Mouse (Mus musculus) MEL (cell line): Measurements from ENCODE around the gene Shq1. TPM values are rescaled to one million over a fixed set of nuclear protein-coding genes. Genes with fewer than 3 reads are reported as not detected.
A peak's percentile ranks its signal among the peaks of the same experiment; 100 is the strongest.

Experiments used
- DNase-seq: peaks from one replicate; pipeline ENCODE4 v3.0.0; 2011; ENCODE audit warnings: low read depth, low spot score
- H3K27ac ChIP-seq: 2 replicates; pipeline ENCODE4 v1.5.1; 2012; ENCODE audit warnings: low read depth, mild to moderate bottlenecking, control low read depth, low read length, moderate library complexity; ENCODE audit not compliant: control insufficient read depth
- H3K27me3 ChIP-seq, 2 experiments: fragments of 150-350 bp in 1 of 2; sonication (generic) in 1 of 2; 2 replicates each; pipeline ENCODE4 v1.6.1; 2012; ENCODE audit warnings: low read length in 2 of 2, mild to moderate bottlenecking in 2 of 2, improper control_type of control experiment in 1 of 2, moderate library complexity in 1 of 2; ENCODE audit not compliant: insufficient read depth in 2 of 2, control insufficient read depth in 1 of 2
- H3K36me3 ChIP-seq, 2 experiments: 2 replicates each; pipeline ENCODE4 v1.6.1; 2012 to 2014; ENCODE audit warnings: low read length in 2 of 2, improper control_type of control experiment in 1 of 2, inconsistent platforms in 1 of 2, mild to moderate bottlenecking in 1 of 2; ENCODE audit not compliant: insufficient read depth in 2 of 2, control insufficient read depth in 1 of 2
- H3K4me1 ChIP-seq, 2 experiments: fragments of 150-350 bp in 1 of 2; sonication (generic) in 1 of 2; 2 replicates each; pipeline ENCODE4 v1.6.1; 2012; ENCODE audit warnings: low read length in 2 of 2, improper control_type of control experiment in 1 of 2, mild to moderate bottlenecking in 1 of 2; ENCODE audit not compliant: insufficient read depth in 2 of 2, control insufficient read depth in 1 of 2
- H3K4me3 ChIP-seq, 2 experiments: fragments of 150-350 bp in 1 of 2; sonication (generic) in 1 of 2; 2 replicates each; pipeline ENCODE4 v1.5.1; 2012; ENCODE audit warnings: low read depth in 2 of 2, low read length in 2 of 2, mild to moderate bottlenecking in 2 of 2, moderate library complexity in 2 of 2, control low read depth in 1 of 2, improper control_type of control experiment in 1 of 2; ENCODE audit not compliant: control insufficient read depth in 1 of 2, insufficient read depth in 1 of 2
- H3K79me2 ChIP-seq: 2 replicates; pipeline ENCODE4 v1.6.1; 2012; ENCODE audit warnings: mild to moderate bottlenecking, low read length, moderate library complexity; ENCODE audit not compliant: control insufficient read depth, poor library complexity, insufficient read depth
- H3K9ac ChIP-seq: 2 replicates; pipeline ENCODE4 v1.6.1; 2012; ENCODE audit warnings: low read depth, mild to moderate bottlenecking, control low read depth, low read length, moderate library complexity; ENCODE audit not compliant: control insufficient read depth, poor library complexity, severe bottlenecking
- H3K9me3 ChIP-seq: fragments of 150-350 bp; sonication (generic); replicated peaks from 2 replicates; pipeline ENCODE4 v1.6.1; 2012; ENCODE audit warnings: mild to moderate bottlenecking, low read length, improper control_type of control experiment, moderate library complexity; ENCODE audit not compliant: insufficient read depth
- BHLHE40 ChIP-seq: IDR thresholded peaks from 2 replicates; pipeline ENCODE4 v1.6.1; 2012; ENCODE audit warnings: low read depth, mild to moderate bottlenecking, inconsistent platforms, low read length, improper control_type of control experiment, borderline replicate concordance
- CHD2 ChIP-seq: IDR thresholded peaks from 2 replicates; pipeline ENCODE4 v1.6.1; 2011; ENCODE audit warnings: low read length, improper control_type of control experiment
- CTCF ChIP-seq, 3 experiments: IDR thresholded peaks in 2 of 3; conservative IDR thresholded peaks in 1 of 3; 2 replicates each; pipeline ENCODE4 v1.5.1; 2011 to 2012; ENCODE audit warnings: low read length in 3 of 3, low read depth in 2 of 3, mild to moderate bottlenecking in 2 of 3, improper control_type of control experiment in 1 of 3, inconsistent platforms in 1 of 3, mixed read lengths in 1 of 3, moderate library complexity in 1 of 3; ENCODE audit not compliant: control insufficient read depth in 1 of 3, insufficient read depth in 1 of 3, poor library complexity in 1 of 3, severe bottlenecking in 1 of 3
- E2F4 ChIP-seq: IDR thresholded peaks from 2 replicates; pipeline ENCODE4 v1.6.1; 2011; ENCODE audit warnings: low read depth, low read length, improper control_type of control experiment, borderline replicate concordance
- ELF1 ChIP-seq: IDR thresholded peaks from 2 replicates; pipeline ENCODE4 v1.6.1; 2014; ENCODE audit warnings: low read depth, mild to moderate bottlenecking, inconsistent platforms, low read length, improper control_type of control experiment, moderate library complexity
- GABPA ChIP-seq: IDR thresholded peaks from 2 replicates; pipeline ENCODE4 v1.6.1; 2012; ENCODE audit warnings: low read depth, mild to moderate bottlenecking, inconsistent platforms, low read length, improper control_type of control experiment, moderate library complexity
- HCFC1 ChIP-seq: IDR thresholded peaks from 2 replicates; pipeline ENCODE4 v1.6.1; 2012; ENCODE audit warnings: low read depth, mild to moderate bottlenecking, inconsistent platforms, low read length, improper control_type of control experiment, moderate library complexity
- JUND ChIP-seq: IDR thresholded peaks from 2 replicates; pipeline ENCODE4 v1.6.1; 2011; ENCODE audit warnings: low read depth, mild to moderate bottlenecking, improper control_type of control experiment, low read length
- KAT2A ChIP-seq: conservative IDR thresholded peaks from 2 replicates; pipeline ENCODE4 v1.6.1; 2012; ENCODE audit warnings: low read depth, low read length, improper control_type of control experiment, inconsistent platforms
- MAFK ChIP-seq: IDR thresholded peaks from 2 replicates; pipeline ENCODE4 v1.6.1; 2011; ENCODE audit warnings: low read depth, mild to moderate bottlenecking, low read length, improper control_type of control experiment, borderline replicate concordance
- MAX ChIP-seq: IDR thresholded peaks from 2 replicates; pipeline ENCODE4 v1.6.1; 2011; ENCODE audit warnings: low read length, improper control_type of control experiment
- MAZ ChIP-seq: IDR thresholded peaks from 2 replicates; pipeline ENCODE4 v1.6.1; 2012; ENCODE audit warnings: low read depth, mild to moderate bottlenecking, inconsistent platforms, low read length, improper control_type of control experiment
- MEF2A ChIP-seq: IDR thresholded peaks from 2 replicates; pipeline ENCODE4 v1.6.1; 2014; ENCODE audit warnings: low read depth, mild to moderate bottlenecking, inconsistent platforms, low read length, improper control_type of control experiment; ENCODE audit not compliant: poor library complexity, insufficient replicate concordance, severe bottlenecking; ENCODE audit errors: extremely low read depth
- MYC ChIP-seq: IDR thresholded peaks from 2 replicates; pipeline ENCODE4 v1.6.1; 2011; ENCODE audit warnings: low read depth, mild to moderate bottlenecking, low read length, improper control_type of control experiment, moderate library complexity
- NELFE ChIP-seq: IDR thresholded peaks from 2 replicates; pipeline ENCODE4 v1.6.1; 2011; ENCODE audit warnings: low read depth, low read length, improper control_type of control experiment
- NRF1 ChIP-seq: IDR thresholded peaks from 2 replicates; pipeline ENCODE4 v1.6.1; 2014; ENCODE audit warnings: low read depth, mild to moderate bottlenecking, inconsistent platforms, low read length, improper control_type of control experiment, moderate library complexity; ENCODE audit not compliant: poor library complexity, insufficient read depth, severe bottlenecking
- POLR2A ChIP-seq, 2 experiments: IDR thresholded peaks; 2 replicates each; pipeline ENCODE4 v1.6.1; 2011 to 2012; ENCODE audit warnings: low read length in 2 of 2, mild to moderate bottlenecking in 2 of 2, control low read depth in 1 of 2, improper control_type of control experiment in 1 of 2, low read depth in 1 of 2, moderate library complexity in 1 of 2; ENCODE audit not compliant: control insufficient read depth in 1 of 2, insufficient read depth in 1 of 2, poor library complexity in 1 of 2
- POLR2AphosphoS2 ChIP-seq: IDR thresholded peaks from 2 replicates; pipeline ENCODE4 v1.6.1; 2011; ENCODE audit warnings: low read length, improper control_type of control experiment
- POLR2AphosphoS5 ChIP-seq: IDR thresholded peaks from 2 replicates; pipeline ENCODE4 v1.6.1; 2012; ENCODE audit warnings: low read depth, borderline replicate concordance, mild to moderate bottlenecking, inconsistent platforms, low read length, moderate library complexity, mixed read lengths
- RAD21 ChIP-seq: IDR thresholded peaks from 2 replicates; pipeline ENCODE4 v1.6.1; 2011; ENCODE audit warnings: mild to moderate bottlenecking, low read depth, low read length, improper control_type of control experiment
- RCOR1 ChIP-seq: IDR thresholded peaks from 2 replicates; pipeline ENCODE4 v1.6.1; 2012; ENCODE audit warnings: low read depth, mild to moderate bottlenecking, inconsistent platforms, low read length, improper control_type of control experiment
- SIN3A ChIP-seq: IDR thresholded peaks from 2 replicates; pipeline ENCODE4 v1.6.1; 2012; ENCODE audit warnings: low read length, improper control_type of control experiment, inconsistent platforms
- SMC3 ChIP-seq: IDR thresholded peaks from 2 replicates; pipeline ENCODE4 v1.6.1; 2011; ENCODE audit warnings: low read depth, low read length, improper control_type of control experiment
- TBP ChIP-seq: IDR thresholded peaks from 2 replicates; pipeline ENCODE4 v1.8.0; 2011; ENCODE audit warnings: low read depth, low read length, improper control_type of control experiment
- TCF12 ChIP-seq: IDR thresholded peaks from 2 replicates; pipeline ENCODE4 v1.6.1; 2014; ENCODE audit warnings: low read depth, mild to moderate bottlenecking, inconsistent platforms, low read length, improper control_type of control experiment, moderate library complexity
- UBTF ChIP-seq: IDR thresholded peaks from 2 replicates; pipeline ENCODE4 v1.6.1; 2012; ENCODE audit warnings: low read depth, mild to moderate bottlenecking, inconsistent platforms, low read length, improper control_type of control experiment, moderate library complexity, borderline replicate concordance; ENCODE audit not compliant: insufficient read depth
- USF1 ChIP-seq: IDR thresholded peaks from 2 replicates; pipeline ENCODE4 v1.6.1; 2014; ENCODE audit warnings: low read depth, mild to moderate bottlenecking, inconsistent platforms, low read length, improper control_type of control experiment, moderate library complexity
- USF2 ChIP-seq, 2 experiments: IDR thresholded peaks; 2 replicates each; pipeline ENCODE4 v1.6.1; 2011 to 2012; ENCODE audit warnings: improper control_type of control experiment in 2 of 2, low read length in 2 of 2, borderline replicate concordance in 1 of 2, inconsistent platforms in 1 of 2, low read depth in 1 of 2, mild to moderate bottlenecking in 1 of 2; ENCODE audit not compliant: insufficient read depth in 1 of 2
- ZNF384 ChIP-seq: IDR thresholded peaks from 2 replicates; pipeline ENCODE4 v1.6.1; 2012; ENCODE audit warnings: low read depth, mild to moderate bottlenecking, inconsistent platforms, low read length, improper control_type of control experiment
- polyA plus RNA-seq, 2 experiments: library from polyadenylated mRNA; stranded (reverse) in 1 of 2; unstranded in 1 of 2; fragments of >175 nt in 1 of 2; fragments of >200 nt in 1 of 2; gene quantifications; 2 replicates each; pipeline versions ENCODE4 v1.2.1 to v1.2.4; 2012; ENCODE audit warnings: low replicate concordance in 2 of 2, low read depth in 1 of 2; ENCODE audit not compliant: insufficient read length in 2 of 2, insufficient read depth in 1 of 2, missing spikeins in 1 of 2
- total RNA-seq: library from RNA; depleted of rRNA; stranded (reverse); fragments of 300-350 nt; gene quantifications from 2 replicates; pipeline ENCODE4 v1.2.3, GENCODE M21; 2012

Shq1 gene
- total and polyA plus RNA-seq, 3 experiments, result 20.2 to 23.5 TPM; not detected in 1

DNA sequence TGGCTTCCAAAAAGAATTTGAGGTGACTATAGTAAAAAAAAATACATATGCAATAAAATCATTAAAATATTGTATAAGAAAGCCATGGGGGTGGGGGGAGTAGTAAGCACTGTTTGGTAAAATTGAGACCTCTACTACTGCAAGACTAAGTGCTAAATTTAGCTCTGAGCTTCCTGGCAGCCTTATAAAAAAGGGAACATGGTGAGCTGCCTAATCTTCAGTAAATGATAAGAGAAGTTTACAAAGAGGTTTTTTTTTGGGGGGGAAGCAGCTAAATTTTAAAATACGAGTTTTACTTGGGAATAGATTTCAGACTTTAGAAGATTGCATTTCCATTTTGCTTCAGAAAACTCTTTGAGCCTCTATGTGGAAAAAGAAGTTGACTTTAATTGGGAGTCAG, 37.3 kb upstream of the Shq1 start (continued):
- TF ChIP-seq KAT2A (no peak), MAX (no peak), ZNF384 (peak; percentile 86), POLR2A (IDR thresholded peaks at IDR 0.05; ENCODE audit: control insufficient read depth in 1 of 2, insufficient read depth in 1 of 2, low read depth in 1 of 2, low read length in 2 of 2, poor library complexity in 1 of 2) (no peak), CTCF (IDR thresholded peaks at IDR 0.05 in 2 of 3, conservative IDR thresholded peaks at IDR 0.05 in 1 of 3; ENCODE audit: control insufficient read depth in 1 of 3, insufficient read depth in 1 of 3, low read depth in 2 of 3, low read length in 3 of 3, poor library complexity in 1 of 3, severe bottlenecking in 1 of 3) (no peak), NRF1 (no peak), MEF2A (peak; percentile 93), CHD2 (no peak), MAFK (no peak), RAD21 (no peak), POLR2AphosphoS5 (no peak), HCFC1 (no peak), E2F4 (no peak), USF1 (no peak), TCF12 (no peak), BHLHE40 (no peak), USF2 (IDR thresholded peaks at IDR 0.05; ENCODE audit: borderline replicate concordance in 1 of 2, insufficient read depth in 1 of 2, low read depth in 1 of 2, low read length in 2 of 2) (no peak), POLR2AphosphoS2 (no peak), JUND (no peak), SMC3 (no peak), MAZ (no peak), ELF1 (no peak)

DNA sequence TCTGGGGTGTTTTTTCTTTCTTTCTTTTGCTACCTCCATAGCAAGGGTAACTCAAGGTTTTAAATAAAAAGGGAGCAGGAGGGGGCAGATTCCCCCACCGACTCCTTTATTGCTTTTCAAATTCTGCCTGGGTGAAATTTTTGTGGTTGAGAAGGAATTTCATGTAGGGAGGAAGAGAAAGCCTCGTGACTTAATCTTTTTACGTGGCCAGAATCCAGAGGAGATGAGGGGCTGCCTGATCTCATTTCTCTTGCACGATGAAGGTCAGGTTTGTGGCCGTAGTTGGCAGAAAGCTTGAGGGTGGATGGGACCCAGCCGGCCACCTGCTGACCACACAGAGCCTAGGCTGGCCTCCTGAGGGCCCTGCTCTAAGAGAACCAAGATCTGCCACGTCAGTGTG, 36.6 kb upstream of the Shq1 start:
- Histone ChIP-seq H3K4me1 (peaks cover 3 to 25% of the 10 kb centered on the region in 2 experiments; a peak in 3 of 4 replicates), H3K4me3 (no peak overlapping the region), H3K9ac (no peak overlapping the region), H3K79me2 (no peaks in the 10 kb centered on the region), H3K27ac (no peak overlapping the region), H3K9me3 (no peaks in the 10 kb centered on the region), H3K27me3 (0 out of 4 replicates have a peak, but pooled peaks cover 0 to 3% of the 10 kb centered on the region in 2 experiments), H3K36me3 (peaks cover 0 to 15% of the 10 kb centered on the region in 2 experiments; a peak in 2 of 4 replicates)
- no peak for TF ChIP-seq UBTF
- no peak for TF ChIP-seq BHLHE40
- TF ChIP-seq USF2 (IDR thresholded peaks at IDR 0.05; ENCODE audit: borderline replicate concordance in 1 of 2, insufficient read depth in 1 of 2, low read depth in 1 of 2, low read length in 2 of 2), result no peak
- TF ChIP-seq CHD2, result no peak
- TF ChIP-seq RCOR1, result no peak
- TF ChIP-seq NELFE, result no peak
- no peak for TF ChIP-seq MEF2A
- no peak for TF ChIP-seq TBP
- no peak for TF ChIP-seq USF1
- no peak for TF ChIP-seq MAX
- no peak for TF ChIP-seq POLR2AphosphoS5
- TF ChIP-seq ZNF384, result no peak
- TF ChIP-seq GABPA, result no peak
- TF ChIP-seq SIN3A, result no peak
- no peak for TF ChIP-seq MAZ
- TF ChIP-seq MYC, result no peak
- no peak for TF ChIP-seq TCF12
- no peak for DNase-seq
